Mouse (Mus musculus) bone marrow, adult 2 months (tissue): ENCODE measurements around the gene Klhdc3. TPM values are rescaled to one million over a fixed set of nuclear protein-coding genes. Genes with fewer than 3 reads are reported as not detected.

Source experiments
- H3K27ac ChIP-seq: fragments of 200-500 bp; 2 replicates; pipeline ENCODE4 v1.5.1; 2012; ENCODE audit warnings: low read depth, mild to moderate bottlenecking, control low read depth, inconsistent platforms, low read length; ENCODE audit not compliant: control insufficient read depth, poor library complexity, insufficient read depth
- H3K4me1 ChIP-seq: fragments of 200-500 bp; 2 replicates; pipeline ENCODE4 v1.6.1; 2011; ENCODE audit warnings: low read length; ENCODE audit not compliant: control insufficient read depth, insufficient read depth
- H3K4me3 ChIP-seq: fragments of 200-500 bp; replicated peaks from 2 replicates; pipeline ENCODE3; 2011; ENCODE audit warnings: mild to moderate bottlenecking, low read depth, low read length, control low read depth; ENCODE audit not compliant: control insufficient read depth
- CTCF ChIP-seq: fragments of 200-500 bp; IDR thresholded peaks from 2 replicates; pipeline ENCODE4 v1.5.1; 2011; ENCODE audit warnings: low read length, control low read depth; ENCODE audit not compliant: control insufficient read depth, insufficient read depth
- POLR2A ChIP-seq: fragments of 200-500 bp; IDR thresholded peaks from 2 replicates; pipeline ENCODE4 v1.6.1; 2011; ENCODE audit warnings: low read depth, mild to moderate bottlenecking, control low read depth, low read length, borderline replicate concordance; ENCODE audit not compliant: control insufficient read depth
- WGBS: fragments of 180-500 bp; shearing (Covaris S2); methylation state at CpG from one replicate; pipeline ENCODE4 v1.1.7; 2018; 5-methylcytosine and 5-hydroxymethylcytosine counted together
- polyA plus RNA-seq: library from polyadenylated mRNA; stranded (reverse); fragments of >200 nt; gene quantifications from 2 replicates; pipeline ENCODE4 v1.2.4, GENCODE M21; 2011; ENCODE audit warnings: low replicate concordance; ENCODE audit not compliant: missing spikeins, insufficient read depth, insufficient read length

Klhdc3 gene
- polyA plus RNA-seq, 1 experiment, result 37.6 TPM

DNA sequence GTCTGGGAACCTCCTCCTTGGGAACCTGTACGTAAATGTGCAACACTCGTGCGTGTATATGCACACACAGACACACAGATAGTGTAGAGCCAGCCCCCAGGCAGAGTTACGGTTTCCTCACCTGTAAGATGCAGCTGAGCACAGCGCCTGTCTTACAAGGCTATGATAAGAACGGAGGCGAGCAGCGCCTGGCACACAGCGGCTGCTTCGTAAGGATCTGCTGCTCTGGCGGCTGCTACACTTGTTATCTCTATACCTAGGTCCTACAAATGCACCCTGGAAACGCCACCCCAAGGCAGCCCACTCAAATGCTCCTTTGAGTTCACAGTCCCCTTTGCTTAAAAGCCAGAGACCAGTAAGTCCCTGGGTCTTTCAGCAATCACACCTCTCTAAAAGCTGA is 10.0 kb upstream of the Klhdc3 start:
- H3K4me3 ChIP-seq, result no peak overlapping the region
- TF ChIP-seq POLR2A, result no peak
- TF ChIP-seq CTCF, result no peak
- H3K27ac ChIP-seq, result no peak overlapping the region
- no peaks in the 10 kb centered on the region for H3K4me1 ChIP-seq
- 77% methylated on average over 12 of the region's 12 CpGs for WGBS

DNA sequence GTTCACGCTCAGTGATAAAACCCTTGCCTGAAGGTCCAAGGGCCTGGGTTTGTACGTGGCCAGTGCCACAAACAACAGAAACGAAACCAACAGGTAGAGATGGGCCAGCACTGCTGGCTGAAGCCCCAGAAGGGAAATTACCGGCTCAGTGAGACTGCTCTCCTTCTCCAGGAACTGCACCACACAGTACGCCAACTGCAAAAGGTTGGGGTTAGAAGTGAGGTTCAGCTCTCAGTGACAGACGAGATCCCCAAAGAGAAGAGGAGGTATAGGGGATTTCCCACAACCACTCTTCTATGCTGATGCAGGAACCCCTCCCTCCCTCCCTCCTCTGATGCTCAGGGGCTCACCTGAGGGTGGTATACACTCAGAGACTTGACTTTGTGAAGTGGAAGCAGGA is 5.2 kb upstream of the Klhdc3 start:
- 78% methylated on average over 6 of the region's 6 CpGs for WGBS
- Histone ChIP-seq H3K4me1 (peaks cover 4% of the 10 kb centered on the region), H3K27ac (no peak overlapping the region), H3K4me3 (no peak overlapping the region)
- TF ChIP-seq POLR2A (no peak), CTCF (no peak)

DNA sequence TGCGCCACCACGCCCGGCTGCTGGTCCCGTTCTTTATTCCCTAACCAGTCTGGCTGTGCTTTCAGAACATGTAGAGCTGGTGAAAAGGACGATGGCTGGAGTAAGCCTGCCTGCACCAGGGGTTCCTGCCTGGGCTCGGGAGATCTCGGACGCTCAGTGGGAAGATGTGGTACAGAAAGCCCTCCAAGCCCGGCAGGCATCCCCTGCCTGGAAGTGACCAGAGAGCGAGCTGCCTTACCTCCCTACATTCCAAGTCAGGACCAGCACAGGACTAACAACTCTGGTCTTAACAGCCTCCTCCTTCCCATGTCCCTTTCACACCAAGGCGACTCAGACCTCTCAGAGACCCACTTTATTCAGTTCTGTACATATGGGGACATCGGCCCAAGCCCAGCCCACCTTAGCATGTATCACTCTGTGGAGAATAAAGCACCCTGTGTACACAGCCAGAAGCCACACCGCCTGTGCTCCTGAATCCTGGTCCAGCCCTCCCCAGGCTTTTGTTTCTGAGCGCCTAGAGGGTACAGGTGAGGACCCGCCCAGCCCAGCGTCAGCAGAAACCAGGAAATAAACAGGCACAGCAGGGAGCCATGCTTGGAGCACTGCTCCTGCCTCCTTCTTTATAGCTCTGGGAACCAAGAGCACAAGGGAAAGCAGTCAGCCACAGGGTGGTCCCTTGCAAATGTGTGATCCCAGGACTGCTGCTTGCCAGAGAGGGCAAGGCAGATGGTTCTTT is 2.1 kb upstream of the Klhdc3 start:
- 92% methylated on average over 16 of the region's 16 CpGs for WGBS

DNA sequence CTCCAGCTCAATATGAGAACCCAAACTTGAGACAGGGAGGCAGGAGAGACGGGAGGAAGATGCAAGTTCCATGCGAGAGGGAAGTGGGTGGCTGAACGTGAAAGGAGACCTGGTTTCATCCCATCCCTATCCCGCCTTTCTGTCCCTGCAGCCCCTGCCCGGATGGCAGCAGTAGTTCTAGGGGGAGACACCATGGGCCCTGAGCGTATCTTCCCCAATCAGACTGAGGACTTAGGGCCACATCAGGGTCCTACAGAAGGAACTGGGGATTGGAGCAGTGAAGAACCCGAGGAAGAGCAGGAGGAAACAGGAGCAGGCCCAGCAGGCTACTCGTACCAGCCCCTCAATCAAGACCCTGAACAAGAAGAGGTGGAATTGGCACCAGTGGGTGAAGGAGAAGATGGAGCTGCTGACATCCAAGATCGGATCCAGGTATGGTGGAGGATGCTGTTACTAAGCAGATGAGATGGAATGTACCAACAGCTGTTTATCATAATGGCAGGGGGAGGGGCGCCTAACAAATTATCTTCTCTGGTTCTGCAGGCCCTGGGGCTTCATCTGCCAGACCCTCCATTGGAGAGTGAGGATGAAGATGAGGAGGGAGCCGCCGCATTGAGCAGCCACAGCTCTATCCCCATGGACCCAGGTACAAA is 878 bp upstream of the Klhdc3 start:
- Histone ChIP-seq H3K27ac (no peak overlapping the region; the same call in 1 of the 2 replicates), H3K4me3 (peak overlapping the region; percentile 65), H3K4me1 (peaks cover 4% of the 10 kb centered on the region)
- TF ChIP-seq CTCF, result no peak
- TF ChIP-seq POLR2A, result no peak
- 32% methylated on average over 12 of the region's 12 CpGs for WGBS

More for the DNA sequence above, 2.1 kb upstream of the Klhdc3 start:
- Histone ChIP-seq H3K27ac (no peak overlapping the region), H3K4me1 (peaks cover 4% of the 10 kb centered on the region), H3K4me3 (no peak overlapping the region)
- TF ChIP-seq POLR2A, result no peak
- no peak for TF ChIP-seq CTCF

DNA sequence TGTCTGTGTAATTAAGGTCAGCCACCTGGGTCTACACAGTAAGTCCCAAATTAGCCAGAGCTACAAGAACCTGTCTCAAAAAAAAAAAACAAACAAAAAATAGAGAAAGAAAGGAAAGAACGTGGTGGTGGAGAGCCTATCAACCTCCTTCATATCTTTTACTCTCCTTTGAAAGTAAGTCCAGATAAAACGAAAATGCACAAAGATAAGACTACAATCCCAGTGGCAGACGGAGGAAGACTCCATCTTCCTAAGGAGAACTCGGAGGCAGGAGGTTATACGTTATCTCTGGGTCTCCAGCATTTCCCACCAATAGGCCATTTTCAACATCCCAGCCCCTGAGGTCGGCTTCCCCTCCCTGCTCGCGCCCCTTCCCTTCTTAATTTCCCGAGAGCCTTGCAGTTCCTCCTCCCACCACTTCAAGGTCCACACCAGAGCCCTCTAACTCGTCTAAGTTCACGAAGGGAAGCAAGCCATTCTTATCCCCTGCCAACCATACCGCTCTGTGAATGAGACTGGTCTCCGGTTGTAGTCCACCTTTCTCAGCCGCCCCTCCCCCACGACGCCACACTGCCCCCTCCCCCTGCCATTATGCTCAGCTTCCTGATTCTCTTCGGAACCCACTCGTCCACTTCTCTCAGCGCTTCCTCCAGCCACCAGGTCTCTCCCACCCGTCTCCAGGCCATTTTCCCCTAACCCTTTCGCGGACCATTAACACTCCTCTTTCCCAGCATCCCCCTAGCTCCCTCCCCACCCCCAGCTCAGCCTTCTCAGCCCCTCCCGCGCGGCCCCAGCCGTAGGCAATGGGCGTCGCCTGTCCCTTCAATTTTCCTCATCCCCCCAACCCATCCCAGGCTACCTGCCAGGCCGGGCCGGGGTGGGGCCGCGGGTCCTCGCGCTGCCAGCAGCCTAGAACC is 613 bp downstream of the Klhdc3 start:
- Histone ChIP-seq H3K4me1 (peaks cover 4% of the 10 kb centered on the region), H3K4me3 (peak overlapping the region; percentile 83), H3K27ac (peak overlapping the region; percentile 80)
- WGBS, result under 1% methylated on average over 34 of the region's 34 CpGs
- 0 out of 2 replicates have a peak, but pooled peaks have one; percentile 16 for TF ChIP-seq CTCF
- TF ChIP-seq POLR2A, result no peak

DNA sequence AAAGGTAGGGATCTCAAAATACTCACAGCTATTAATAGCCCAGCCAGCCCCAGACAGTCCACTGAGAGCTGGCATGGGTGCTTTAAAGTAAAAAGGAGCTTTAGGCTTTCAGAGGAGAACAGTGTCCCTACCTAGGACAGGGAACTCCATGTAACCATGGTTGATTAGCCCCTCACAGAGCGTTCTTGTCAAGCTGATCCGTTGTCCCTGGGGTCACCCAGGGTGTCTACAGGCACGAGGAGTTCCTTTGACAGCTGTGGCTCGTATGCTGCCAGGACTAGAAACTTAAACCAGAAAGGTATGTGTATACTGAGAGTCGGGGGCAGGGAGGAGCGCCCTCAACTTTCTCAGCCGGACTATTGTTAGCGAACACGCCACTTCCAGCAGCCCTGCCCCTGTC is 1.8 kb downstream of the Klhdc3 start:
- TF ChIP-seq POLR2A (no peak), CTCF (no peak)
- 80% methylated on average over 9 of the region's 9 CpGs for WGBS
- Histone ChIP-seq H3K27ac (no peak overlapping the region), H3K4me1 (peaks cover 6% of the 10 kb centered on the region), H3K4me3 (no peak overlapping the region)

DNA sequence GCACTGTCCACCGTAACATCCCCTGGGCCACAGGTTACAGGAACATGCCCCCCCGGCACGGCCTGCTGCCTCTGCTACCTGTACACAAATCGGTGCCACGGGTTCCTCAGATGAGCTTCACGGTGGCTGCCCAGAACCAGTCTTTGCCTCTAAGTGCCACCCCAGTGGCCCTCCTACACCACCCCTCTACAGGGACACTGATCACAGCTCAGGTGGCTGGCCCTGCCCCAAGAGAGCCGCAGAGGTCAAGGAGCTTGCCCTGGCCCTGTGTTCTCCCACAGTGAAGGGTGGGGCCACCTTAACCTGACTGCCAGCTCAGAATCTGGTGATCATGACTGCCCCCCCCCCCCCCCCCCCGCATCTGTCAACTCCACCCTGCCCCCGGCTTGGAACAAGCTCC is 2.3 kb downstream of the Klhdc3 start, which contains the start of gene Mea1:
Gene Mea1 (plus strand): TSS at position 378 of the 400 bp plus-strand sequence.
- Histone ChIP-seq H3K4me1 (peaks cover 6% of the 10 kb centered on the region), H3K27ac (no peak within 1 kb of the TSS), H3K4me3 (no peak within 1 kb of the TSS)
- 84% methylated on average over 9 of the region's 9 CpGs for WGBS
- TF ChIP-seq POLR2A (no peak), CTCF (no peak)
